Mouse (Mus musculus): Measurements from ENCODE around the gene Hoxd9. TPM values are rescaled to one million over a fixed set of nuclear protein-coding genes. Genes with fewer than 3 reads are reported as not detected.

The Hoxd9 gene
- polyA plus RNA-seq, 1 experiment from 2014 or later, result 24.1 TPM

DNA sequence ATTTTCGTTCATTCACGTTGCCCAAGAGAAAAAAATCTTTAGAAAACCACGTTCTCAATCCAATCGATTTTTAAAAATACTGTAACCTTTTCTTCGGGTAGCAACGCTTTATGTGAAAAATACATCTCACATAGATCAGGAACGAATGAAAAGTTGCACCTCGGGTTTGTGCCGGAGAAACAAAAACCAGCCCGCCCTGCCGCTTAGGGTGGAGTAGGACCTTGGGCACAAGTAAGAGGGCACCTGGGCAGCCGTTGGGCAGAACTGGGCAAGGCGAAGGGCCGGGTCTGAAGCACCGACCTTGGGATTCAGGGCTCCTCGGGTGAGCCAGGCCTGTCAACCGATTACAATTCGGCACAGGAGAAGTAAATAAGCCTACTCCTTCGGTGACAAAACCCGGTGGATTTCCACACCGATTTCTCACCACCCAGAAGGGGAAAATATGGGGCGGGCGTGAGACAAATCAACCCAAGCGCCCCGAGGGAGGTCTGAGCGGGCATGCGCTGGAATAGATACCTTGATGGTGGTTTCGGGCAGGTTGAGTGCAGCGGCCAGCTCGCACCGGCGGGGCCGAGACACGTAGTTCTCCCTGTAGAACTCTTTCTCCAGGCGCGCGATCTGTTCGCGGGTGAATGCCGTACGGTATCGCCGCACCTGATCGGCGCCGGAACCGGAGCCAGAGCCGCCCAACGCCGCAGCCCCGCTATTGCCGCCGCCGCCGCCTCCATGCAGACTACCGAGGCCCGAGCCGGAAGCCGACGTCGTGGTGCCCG lies 40.1 kb upstream of the Hoxd9 start:
- DNase-seq (ENCODE audit: low spot score) (peak; percentile 79), ATAC-seq (ENCODE audit: insufficient number of reproducible peaks, low FRiP score, low TSS enrichment, low read depth) (no peak)
- H3K4me2 ChIP-seq (ENCODE audit: low read depth, severe bottlenecking), result peak overlapping the region; percentile 38
- no peaks in the 10 kb centered on the region for H3K9me3 ChIP-seq (ENCODE audit: control insufficient read depth, low read length)
- peaks cover 54% of the 10 kb centered on the region for H3K27me3 ChIP-seq (ENCODE audit: control insufficient read depth, insufficient read depth, low read length)
- peaks cover 13% of the 10 kb centered on the region for H3K4me1 ChIP-seq (ENCODE audit: control insufficient read depth, insufficient read depth, low read length)
- 3% methylated on average over 62 of the region's 62 CpGs for WGBS
- peak overlapping the region; percentile 38 for H3K4me3 ChIP-seq (ENCODE audit: low read depth, low read length)
- no peak overlapping the region; the same call in 1 of the 2 replicates for H3K27ac ChIP-seq (replicated peaks; ENCODE audit: low read depth, low read length)
- H3K36me3 ChIP-seq (ENCODE audit: control insufficient read depth, insufficient read depth, low read length), result no peaks in the 10 kb centered on the region
- H3K9ac ChIP-seq (ENCODE audit: low read length), result peak overlapping the region; percentile 81

DNA sequence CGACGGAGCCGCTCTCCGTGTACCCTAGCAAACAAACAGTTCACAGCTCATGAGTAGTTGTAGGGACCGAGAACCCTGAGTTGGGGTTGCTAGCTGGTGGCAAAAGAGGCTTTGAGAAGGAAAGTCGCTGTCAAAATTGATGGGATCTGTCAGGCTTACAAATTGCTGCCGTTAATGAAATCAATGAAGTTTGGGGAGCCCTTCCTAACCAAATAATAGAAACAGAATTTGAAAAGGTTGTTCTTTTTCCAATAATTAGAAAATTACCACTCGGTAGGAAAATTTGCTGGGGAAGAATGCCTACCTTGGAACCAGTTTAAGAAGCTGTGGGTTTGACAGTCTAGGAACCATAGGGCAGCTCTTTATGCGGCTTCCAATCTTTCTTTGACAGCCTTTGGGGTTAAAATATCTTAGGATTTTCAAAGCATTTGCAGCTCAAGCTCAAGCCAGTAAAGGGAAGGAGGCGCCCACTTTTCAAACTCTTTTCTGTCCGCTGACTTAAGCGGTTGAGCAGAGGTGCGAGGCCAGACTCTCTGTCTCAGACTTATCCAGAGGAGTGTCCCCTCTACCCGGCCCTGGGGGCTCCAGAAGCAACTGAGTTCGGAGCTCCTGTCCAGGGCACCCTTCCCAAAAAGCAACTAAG lies 39.4 kb upstream of the Hoxd9 start:
- Histone ChIP-seq H3K4me1 (ENCODE audit: control insufficient read depth, insufficient read depth, low read length) (peaks cover 13% of the 10 kb centered on the region), H3K36me3 (ENCODE audit: control insufficient read depth, insufficient read depth, low read length) (no peaks in the 10 kb centered on the region), H3K9ac (ENCODE audit: low read length) (peak overlapping the region; percentile 81), H3K27ac (replicated peaks; ENCODE audit: low read depth, low read length) (peak overlapping the region; percentile 68), H3K9me3 (ENCODE audit: control insufficient read depth, low read length) (no peaks in the 10 kb centered on the region), H3K4me2 (ENCODE audit: low read depth, severe bottlenecking) (peak overlapping the region; percentile 38), H3K27me3 (ENCODE audit: control insufficient read depth, insufficient read depth, low read length) (peaks cover 55% of the 10 kb centered on the region), H3K4me3 (ENCODE audit: low read depth, low read length) (peak overlapping the region; percentile 38)
- WGBS, result 2% methylated on average over 15 of the region's 15 CpGs
- no peak for DNase-seq (ENCODE audit: low spot score)
- no peak for ATAC-seq (ENCODE audit: insufficient number of reproducible peaks, low FRiP score, low TSS enrichment, low read depth)

DNA sequence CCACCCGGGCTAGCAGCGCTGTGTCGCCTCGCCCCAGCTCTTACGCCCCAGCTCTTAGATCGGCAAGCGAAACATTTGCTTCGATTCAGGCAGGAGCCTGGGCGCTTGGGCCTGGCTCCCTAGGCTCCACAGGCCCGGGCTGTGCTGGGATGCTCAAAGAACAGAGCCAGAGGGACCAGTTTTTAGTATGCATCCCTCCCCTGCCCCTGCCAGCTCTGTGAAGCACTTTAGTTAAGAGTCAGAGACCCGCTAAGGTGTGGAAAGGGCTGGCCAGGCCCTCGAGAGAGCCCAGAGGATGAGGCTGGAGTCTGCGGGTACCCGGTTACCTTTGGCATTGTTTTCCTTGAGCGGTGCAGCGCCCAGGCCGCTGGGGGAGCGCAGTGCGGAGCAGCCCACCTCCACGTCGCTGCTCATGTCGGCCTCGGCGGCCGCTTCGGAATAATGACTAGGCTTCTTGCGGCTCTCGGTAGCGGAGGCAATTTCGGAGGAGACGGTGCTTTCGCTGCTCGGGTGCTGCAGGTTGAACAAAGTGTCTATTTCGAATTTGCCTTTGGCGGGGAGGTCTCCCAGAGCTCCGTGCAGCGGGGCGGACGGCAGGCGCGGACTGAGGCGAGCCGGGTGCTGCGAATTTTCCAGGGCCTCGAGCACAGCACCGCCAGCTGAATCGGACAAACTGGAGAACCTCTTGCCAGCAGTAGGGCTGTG lies 38.7 kb upstream of the Hoxd9 start:
- Histone ChIP-seq H3K36me3 (ENCODE audit: control insufficient read depth, insufficient read depth, low read length) (no peaks in the 10 kb centered on the region), H3K9ac (ENCODE audit: low read length) (peak overlapping the region; percentile 81), H3K27ac (replicated peaks; ENCODE audit: low read depth, low read length) (peak overlapping the region; percentile 68), H3K27me3 (ENCODE audit: control insufficient read depth, insufficient read depth, low read length) (peaks cover 60% of the 10 kb centered on the region), H3K4me3 (ENCODE audit: low read depth, low read length) (peak overlapping the region; percentile 38), H3K4me1 (ENCODE audit: control insufficient read depth, insufficient read depth, low read length) (peaks cover 13% of the 10 kb centered on the region), H3K9me3 (ENCODE audit: control insufficient read depth, low read length) (no peaks in the 10 kb centered on the region), H3K4me2 (ENCODE audit: low read depth, severe bottlenecking) (peak overlapping the region; percentile 33)
- DNase-seq (ENCODE audit: low spot score), result peak; percentile 79
- ATAC-seq (ENCODE audit: insufficient number of reproducible peaks, low FRiP score, low TSS enrichment, low read depth), result no peak
- WGBS, result under 1% methylated on average over 47 of the region's 47 CpGs

DNA sequence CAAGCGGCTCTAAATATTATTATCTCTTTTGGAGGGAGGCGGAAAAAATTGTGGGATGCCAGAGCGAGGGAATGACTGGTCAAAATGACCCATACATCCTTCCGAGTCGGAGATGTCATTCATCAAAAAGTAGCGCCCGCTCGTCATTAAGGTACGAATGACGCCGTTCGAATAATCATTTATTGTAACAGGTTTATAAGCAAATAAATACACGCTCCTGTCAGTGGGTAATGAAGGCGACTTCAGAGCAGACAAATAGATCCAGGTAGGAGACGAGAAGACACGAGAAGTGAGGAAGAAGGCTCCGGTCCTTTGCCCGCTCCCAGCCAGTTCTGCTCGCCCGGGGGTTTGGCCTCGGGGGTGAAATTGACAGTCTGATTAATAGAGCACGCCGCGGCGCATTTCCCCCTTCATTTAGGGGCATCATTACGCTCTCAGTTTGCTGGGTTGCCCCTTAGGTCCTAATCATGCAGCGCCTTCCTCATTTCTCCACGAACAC lies 38.0 kb upstream of the Hoxd9 start, which contains the start of gene Evx2:
Gene Evx2, minus strand, starts transcription at position 51 of the 499 bp plus-strand sequence.
- Histone ChIP-seq H3K36me3 (ENCODE audit: control insufficient read depth, insufficient read depth, low read length) (no peaks in the 10 kb centered on the region), H3K9ac (ENCODE audit: low read length) (peak within 1 kb of the TSS; percentile 81), H3K27ac (replicated peaks; ENCODE audit: low read depth, low read length) (peak within 1 kb of the TSS; percentile 68), H3K27me3 (ENCODE audit: control insufficient read depth, insufficient read depth, low read length) (peaks cover 65% of the 10 kb centered on the region), H3K9me3 (ENCODE audit: control insufficient read depth, low read length) (no peaks in the 10 kb centered on the region), H3K4me2 (ENCODE audit: low read depth, severe bottlenecking) (peak within 1 kb of the TSS; percentile 34), H3K4me1 (ENCODE audit: control insufficient read depth, insufficient read depth, low read length) (peaks cover 13% of the 10 kb centered on the region), H3K4me3 (ENCODE audit: low read depth, low read length) (peak within 1 kb of the TSS; percentile 38)
- WGBS, result under 1% methylated on average over 28 of the region's 28 CpGs
- DNase-seq (ENCODE audit: low spot score), result peak; percentile 73
- no peak for ATAC-seq (ENCODE audit: insufficient number of reproducible peaks, low FRiP score, low TSS enrichment, low read depth)

GRCm38 (mm10) chr2:74660421-74661375 lies 36.8 kb upstream of the Hoxd9 start:
- peaks cover 12% of the 10 kb centered on the region for H3K4me1 ChIP-seq (ENCODE audit: control insufficient read depth, insufficient read depth, low read length)
- no peaks in the 10 kb centered on the region for H3K9me3 ChIP-seq (ENCODE audit: control insufficient read depth, low read length)
- no peaks in the 10 kb centered on the region for H3K36me3 ChIP-seq (ENCODE audit: control insufficient read depth, insufficient read depth, low read length)
- DNase-seq (ENCODE audit: low spot score) (peak; percentile 60), ATAC-seq (ENCODE audit: insufficient number of reproducible peaks, low FRiP score, low TSS enrichment, low read depth) (no peak)
- WGBS, result 1% methylated on average over 30 of the region's 30 CpGs
- H3K4me2 ChIP-seq (ENCODE audit: low read depth, severe bottlenecking), result peak overlapping the region; percentile 34
- H3K27me3 ChIP-seq (ENCODE audit: control insufficient read depth, insufficient read depth, low read length), result peaks cover 61% of the 10 kb centered on the region
- H3K27ac ChIP-seq (replicated peaks; ENCODE audit: low read depth, low read length), result peak overlapping the region; percentile 40; the same call in 1 of the 2 replicates
- peak overlapping the region; percentile 38 for H3K4me3 ChIP-seq (ENCODE audit: low read depth, low read length)
- peak overlapping the region; percentile 54 for H3K9ac ChIP-seq (ENCODE audit: low read length)

DNA sequence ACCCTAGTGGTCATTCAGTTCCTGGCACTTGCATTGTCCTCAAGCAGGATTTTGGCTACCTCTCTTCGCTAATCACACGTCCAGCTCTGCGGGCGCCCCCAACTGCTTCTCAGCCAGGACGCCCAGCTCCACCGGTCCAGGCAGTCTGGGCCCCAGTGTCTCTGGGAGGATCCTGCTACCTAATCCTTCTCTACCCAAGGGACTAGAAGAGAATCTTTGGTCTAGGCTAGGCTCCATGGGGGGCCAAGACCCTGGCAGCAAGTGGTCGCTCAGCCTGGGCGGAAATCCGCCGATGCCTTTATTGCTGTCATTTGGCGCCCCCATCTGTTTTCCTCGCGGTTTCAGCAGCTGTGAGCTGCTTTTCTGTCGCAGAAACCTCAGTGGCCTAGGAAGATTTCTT lies 35.8 kb upstream of the Hoxd9 start:
- peak overlapping the region; percentile 23 for H3K4me2 ChIP-seq (ENCODE audit: low read depth, severe bottlenecking)
- peaks cover 59% of the 10 kb centered on the region for H3K27me3 ChIP-seq (ENCODE audit: control insufficient read depth, insufficient read depth, low read length)
- H3K4me1 ChIP-seq (ENCODE audit: control insufficient read depth, insufficient read depth, low read length), result peaks cover 6% of the 10 kb centered on the region; the same call in 1 of the 2 replicates
- no peaks in the 10 kb centered on the region for H3K36me3 ChIP-seq (ENCODE audit: control insufficient read depth, insufficient read depth, low read length)
- no peaks in the 10 kb centered on the region for H3K9me3 ChIP-seq (ENCODE audit: control insufficient read depth, low read length)
- under 1% methylated on average over 14 of the region's 14 CpGs for WGBS
- ATAC-seq (ENCODE audit: insufficient number of reproducible peaks, low FRiP score, low TSS enrichment, low read depth) (peak; percentile 66), DNase-seq (ENCODE audit: low spot score) (peak; percentile 89)
- 0 out of 2 replicates have a peak overlapping the region, but pooled peaks have one; percentile 14 for H3K4me3 ChIP-seq (ENCODE audit: low read depth, low read length)
- no peak overlapping the region for H3K27ac ChIP-seq (replicated peaks; ENCODE audit: low read depth, low read length)
- no peak overlapping the region; the same call in 1 of the 2 replicates for H3K9ac ChIP-seq (ENCODE audit: low read length)

GRCm38 (mm10) chr2:74663291-74663925 lies 34.1 kb upstream of the Hoxd9 start:
- H3K4me2 ChIP-seq (ENCODE audit: low read depth, severe bottlenecking), result peak overlapping the region; percentile 27; the same call in 1 of the 2 replicates
- no peak overlapping the region for H3K4me3 ChIP-seq (ENCODE audit: low read depth, low read length)

More at GRCm38 (mm10) chr2:74663291-74663925, 34.1 kb upstream of the Hoxd9 start:
- Histone ChIP-seq H3K27ac (replicated peaks; ENCODE audit: low read depth, low read length) (no peak overlapping the region), H3K27me3 (ENCODE audit: control insufficient read depth, insufficient read depth, low read length) (peaks cover 56% of the 10 kb centered on the region), H3K4me1 (ENCODE audit: control insufficient read depth, insufficient read depth, low read length) (0 out of 2 replicates have a peak, but pooled peaks cover 6% of the 10 kb centered on the region), H3K36me3 (ENCODE audit: control insufficient read depth, insufficient read depth, low read length) (no peaks in the 10 kb centered on the region), H3K9ac (ENCODE audit: low read length) (no peak overlapping the region; the same call in 1 of the 2 replicates), H3K9me3 (ENCODE audit: control insufficient read depth, low read length) (no peaks in the 10 kb centered on the region)
- ATAC-seq (ENCODE audit: insufficient number of reproducible peaks, low FRiP score, low TSS enrichment, low read depth) (no peak), DNase-seq (ENCODE audit: low spot score) (peak; percentile 86)
- 4% methylated on average over 18 of the region's 18 CpGs for WGBS

Data from limb, embryonic 11.5 days (tissue).